Mouse (Mus musculus): ENCODE data around the gene Fbxw7.

The Fbxw7 gene

DNA sequence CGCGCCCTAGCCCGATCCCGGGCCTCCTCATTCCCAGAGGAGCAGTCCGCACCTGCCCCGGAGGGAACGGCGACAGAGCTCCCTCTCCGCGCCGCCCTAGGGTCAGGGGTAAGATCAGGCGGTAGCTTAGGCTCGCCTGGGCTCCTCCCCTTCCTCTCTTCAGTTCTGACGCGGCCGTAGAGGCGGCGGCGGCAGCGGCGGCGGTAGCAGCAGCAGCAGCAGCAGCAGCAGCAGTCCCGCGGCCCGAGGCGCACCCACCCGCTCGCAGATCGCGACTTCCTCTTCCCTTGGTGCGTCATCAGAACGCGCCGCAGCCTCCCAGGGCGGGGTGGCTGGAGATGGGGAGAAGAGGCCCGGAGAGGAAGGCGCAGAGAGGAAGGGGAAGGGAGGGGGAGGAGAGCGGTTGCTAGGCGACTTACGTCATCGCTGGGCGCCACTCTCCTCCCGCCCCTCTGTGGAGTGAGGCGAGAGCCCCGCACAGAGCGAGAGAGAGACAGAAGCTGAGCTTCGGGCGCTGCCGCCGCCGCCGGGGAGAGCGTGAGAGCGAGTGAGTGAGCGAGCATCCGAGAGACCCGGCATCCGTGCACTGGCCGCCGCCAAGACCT, 809 bp upstream of the Fbxw7 start:
- peak; percentile 69; the same call in 1 of the 2 replicates for TF ChIP-seq GATA4 (IDR thresholded peaks at IDR 0.05; ENCODE audit: insufficient replicate concordance, low read length)

DNA sequence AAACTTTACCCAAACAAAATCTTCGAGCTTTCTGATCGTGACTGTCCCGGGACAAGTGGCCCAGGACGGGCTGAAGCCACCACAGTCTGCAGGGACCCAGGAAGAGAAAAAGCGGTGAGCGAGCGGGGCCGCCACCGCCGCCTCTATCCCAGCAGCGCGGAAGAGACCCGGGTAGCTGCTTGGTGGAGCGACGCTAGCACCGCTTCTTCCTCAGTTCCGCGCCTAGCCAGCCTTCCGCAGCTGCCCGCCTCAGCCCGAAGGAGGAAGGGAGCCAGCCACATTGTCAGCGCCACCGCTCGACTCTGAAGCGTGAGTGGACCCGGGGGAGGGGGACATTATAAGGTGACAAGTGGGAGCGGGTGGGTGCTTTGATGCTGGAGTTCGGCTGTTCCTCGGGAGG, 393 bp downstream of the Fbxw7 start:
- no peak for TF ChIP-seq GATA4 (IDR thresholded peaks at IDR 0.05; ENCODE audit: insufficient replicate concordance, low read length)

DNA sequence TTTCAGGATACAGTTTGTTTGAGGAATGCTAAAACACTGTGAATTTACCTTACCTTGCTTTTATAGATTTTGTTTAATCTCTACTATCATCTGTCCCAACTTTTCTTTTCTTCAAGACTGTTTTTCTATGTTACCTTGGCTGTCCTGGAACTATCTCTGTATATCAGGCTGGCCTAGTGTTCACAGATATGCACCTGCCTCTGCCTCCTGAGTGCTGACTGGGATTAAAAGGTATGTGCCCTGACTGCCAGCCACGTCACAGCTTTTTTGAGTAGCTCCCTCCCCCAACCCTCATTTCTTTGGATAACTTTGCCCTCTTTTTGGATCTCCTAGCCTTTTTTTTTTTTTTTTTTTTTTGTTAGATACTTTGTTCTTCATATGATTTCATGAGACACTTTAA, 1.9 kb downstream of the Fbxw7 start:
- TF ChIP-seq GATA4 (IDR thresholded peaks at IDR 0.05; ENCODE audit: insufficient replicate concordance, low read length), result no peak

DNA sequence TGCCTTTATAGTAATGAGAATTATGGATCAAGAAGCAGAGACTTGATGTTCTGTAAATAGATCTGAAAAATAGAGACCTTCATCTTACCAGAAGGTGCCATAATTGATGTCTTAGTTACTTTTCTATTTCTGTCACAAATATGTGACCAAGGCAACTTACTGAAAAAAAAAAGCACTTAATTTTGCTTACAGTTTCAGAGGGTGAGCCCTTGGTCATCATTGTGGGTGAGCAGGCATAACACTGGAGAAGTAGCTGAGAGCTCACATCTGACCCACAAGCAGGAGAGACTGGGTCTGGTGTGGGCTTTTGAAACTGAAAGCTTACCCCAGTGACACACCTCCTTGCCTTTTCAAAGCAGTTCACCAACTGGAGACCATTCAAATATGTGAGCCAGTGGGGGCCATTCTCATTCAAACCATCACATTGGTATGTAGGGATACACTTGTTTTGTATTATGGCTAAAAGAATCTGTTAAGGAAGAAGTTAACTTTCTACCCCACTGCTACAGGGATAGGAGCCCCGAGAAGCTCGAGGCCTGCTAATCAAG, 5.7 kb downstream of the Fbxw7 start:
- no peak for TF ChIP-seq GATA4 (IDR thresholded peaks at IDR 0.05; ENCODE audit: insufficient replicate concordance, low read length)

DNA sequence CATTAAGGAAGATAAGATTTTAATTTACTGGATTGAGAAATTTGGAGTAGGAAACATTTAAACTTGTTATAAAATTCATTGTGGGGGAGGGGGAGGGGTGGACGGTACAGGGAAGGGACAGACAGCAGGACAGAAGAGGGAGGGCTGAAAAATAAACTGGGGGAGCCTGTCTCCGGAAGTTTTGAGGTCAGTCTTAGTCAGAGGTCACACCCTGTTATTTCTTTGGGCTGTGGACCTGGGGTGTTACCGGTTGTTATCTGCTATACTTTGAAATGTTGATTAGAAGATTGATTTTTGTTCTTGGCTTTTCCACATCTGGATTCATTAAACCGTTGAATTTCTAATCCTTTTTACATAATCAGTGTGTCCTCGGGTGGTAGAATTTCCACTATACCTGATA, 10.9 kb downstream of the Fbxw7 start:
- no peak for TF ChIP-seq GATA4 (IDR thresholded peaks at IDR 0.05; ENCODE audit: insufficient replicate concordance, low read length)

DNA sequence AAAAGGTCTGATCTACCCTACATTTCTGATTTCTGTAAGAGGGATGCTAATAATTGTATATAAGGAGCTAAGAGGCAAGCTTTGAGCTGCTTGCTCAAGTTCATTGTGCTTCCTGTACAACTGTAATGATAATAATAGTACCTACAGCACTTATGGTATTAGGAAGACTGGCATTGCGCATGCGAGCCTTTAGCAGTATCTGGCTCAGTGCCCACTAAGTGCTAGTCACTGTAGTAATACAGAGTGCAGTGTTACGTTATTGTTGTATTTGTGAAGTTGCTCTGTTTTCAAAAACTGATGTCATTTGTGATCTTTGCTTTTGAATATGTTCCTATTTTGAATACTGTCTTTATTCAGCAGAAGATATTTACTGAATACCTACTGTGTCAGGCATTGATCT, 11.3 kb downstream of the Fbxw7 start:
- no peak for TF ChIP-seq GATA4 (IDR thresholded peaks at IDR 0.05; ENCODE audit: insufficient replicate concordance, low read length)

DNA sequence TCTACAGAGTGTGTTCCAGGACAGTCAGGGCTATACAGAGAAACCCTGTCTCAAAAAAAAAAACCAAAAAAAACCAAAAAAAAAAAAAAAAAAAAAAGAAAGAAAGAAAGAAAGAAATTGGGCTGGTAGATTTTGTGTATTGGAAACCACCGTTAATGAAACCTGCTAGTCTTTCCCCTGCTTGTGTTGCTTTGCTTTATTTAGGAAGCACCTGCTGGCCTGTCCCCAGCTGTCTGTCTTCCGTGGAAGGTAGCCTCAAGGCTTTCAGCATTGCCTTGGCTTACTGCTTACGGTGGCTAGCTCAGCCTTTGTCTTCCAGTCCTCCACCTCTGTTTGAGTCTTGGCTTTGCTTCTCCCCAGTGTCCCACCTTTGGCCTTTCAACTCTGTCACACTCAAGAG, 11.9 kb downstream of the Fbxw7 start:
- TF ChIP-seq GATA4 (IDR thresholded peaks at IDR 0.05; ENCODE audit: insufficient replicate concordance, low read length), result no peak

DNA sequence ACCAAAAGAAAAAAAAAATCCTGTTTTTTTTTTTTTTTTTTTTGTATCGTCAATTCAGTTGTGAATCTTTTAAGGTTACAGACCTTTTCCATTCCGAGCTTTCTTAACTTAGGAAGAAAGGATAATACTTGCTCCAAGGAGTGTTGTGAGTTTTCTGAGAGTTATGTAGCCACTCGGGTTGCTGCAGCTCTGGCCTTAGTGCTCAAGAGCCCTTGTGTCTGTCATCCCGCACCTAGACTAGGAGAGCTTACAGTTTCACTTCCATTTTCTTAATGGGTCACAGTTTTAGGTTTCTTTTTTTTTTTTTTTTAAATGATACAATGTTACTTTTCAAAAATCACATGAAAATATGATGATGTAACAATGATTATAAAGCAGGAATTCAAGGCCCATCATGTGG, 12.5 kb downstream of the Fbxw7 start:
- no peak for TF ChIP-seq GATA4 (IDR thresholded peaks at IDR 0.05; ENCODE audit: insufficient replicate concordance, low read length)

DNA sequence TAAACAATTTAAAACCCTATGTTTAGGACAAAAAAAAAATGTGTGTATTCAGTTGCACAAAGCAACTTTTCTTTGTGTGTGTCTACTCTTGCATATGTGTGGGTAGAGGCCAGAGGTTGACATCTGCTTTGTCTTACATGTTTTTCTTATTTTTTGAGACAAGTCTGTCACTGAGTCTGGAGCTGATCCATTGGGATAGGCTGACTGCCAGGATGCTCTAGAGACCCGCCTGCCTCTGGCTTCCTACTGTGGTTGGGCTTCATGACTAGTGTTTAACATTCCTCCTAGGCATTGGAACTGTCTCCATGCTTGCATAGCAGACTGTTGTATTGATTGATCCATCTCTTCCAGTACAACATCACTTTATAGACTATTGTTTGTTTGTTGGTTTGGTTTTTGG, 14.3 kb downstream of the Fbxw7 start:
- TF ChIP-seq GATA4 (IDR thresholded peaks at IDR 0.05; ENCODE audit: insufficient replicate concordance, low read length), result no peak

DNA sequence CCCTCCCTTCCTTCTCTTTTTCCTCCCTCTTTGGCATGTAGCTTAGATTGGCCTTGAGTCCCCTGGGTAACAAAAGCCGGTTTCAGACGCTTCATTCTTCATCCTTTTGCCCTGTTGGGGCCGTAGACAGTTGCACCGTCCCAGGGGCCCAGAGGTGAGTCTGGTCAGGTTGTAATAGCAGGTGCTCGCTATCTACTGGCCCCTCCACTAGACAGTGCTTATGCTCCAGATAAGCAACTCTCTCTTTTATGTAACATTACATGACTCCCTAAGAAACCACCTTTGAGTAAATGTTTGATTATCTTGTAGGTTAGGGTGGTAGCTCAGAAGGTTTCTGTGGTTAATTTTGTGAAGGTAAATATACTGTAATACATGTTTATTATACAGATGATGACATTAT, 21.0 kb downstream of the Fbxw7 start:
- TF ChIP-seq GATA4 (IDR thresholded peaks at IDR 0.05; ENCODE audit: insufficient replicate concordance, low read length), result no peak

DNA sequence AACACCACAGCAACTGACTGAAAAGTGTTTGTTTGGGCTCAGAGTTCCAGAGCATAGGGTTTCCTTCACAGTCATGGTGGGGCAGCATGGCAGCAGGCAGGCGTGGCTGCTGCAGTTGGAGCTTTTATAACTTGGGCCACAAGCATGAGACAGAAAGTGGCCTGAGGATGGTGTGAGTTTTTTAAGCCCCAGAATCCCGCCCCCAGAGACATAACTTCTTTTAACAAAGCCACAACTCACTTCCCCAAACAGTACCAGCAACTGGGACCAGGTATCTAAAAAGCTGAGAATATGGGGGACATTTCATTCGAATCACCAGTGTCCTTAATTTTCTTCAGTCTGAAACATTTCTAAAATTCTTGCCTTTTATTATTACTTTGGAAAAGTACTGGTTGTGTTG, 22.9 kb downstream of the Fbxw7 start:
- no peak for TF ChIP-seq GATA4 (IDR thresholded peaks at IDR 0.05; ENCODE audit: insufficient replicate concordance, low read length)

DNA sequence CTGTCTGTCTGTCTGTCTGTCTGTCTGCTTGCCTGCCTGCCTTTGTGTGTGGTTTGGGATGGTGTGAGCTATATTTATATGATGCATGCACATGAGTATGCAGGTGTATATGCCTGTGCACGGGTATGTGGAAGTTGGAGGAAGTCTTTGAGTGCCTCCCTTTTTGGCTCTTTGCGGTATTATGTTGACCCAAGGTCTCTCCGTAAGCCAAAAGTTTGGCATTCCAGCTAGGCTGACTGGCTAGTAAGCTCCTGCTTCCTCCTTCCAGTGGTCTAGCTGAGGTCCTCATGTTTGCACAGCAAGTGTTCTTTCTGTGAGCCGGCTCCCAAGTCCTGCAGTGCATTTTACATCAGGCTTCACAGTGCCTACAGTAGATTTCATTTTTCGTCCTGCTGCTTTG, 24.4 kb downstream of the Fbxw7 start:
- TF ChIP-seq GATA4 (IDR thresholded peaks at IDR 0.05; ENCODE audit: insufficient replicate concordance, low read length), result no peak

DNA sequence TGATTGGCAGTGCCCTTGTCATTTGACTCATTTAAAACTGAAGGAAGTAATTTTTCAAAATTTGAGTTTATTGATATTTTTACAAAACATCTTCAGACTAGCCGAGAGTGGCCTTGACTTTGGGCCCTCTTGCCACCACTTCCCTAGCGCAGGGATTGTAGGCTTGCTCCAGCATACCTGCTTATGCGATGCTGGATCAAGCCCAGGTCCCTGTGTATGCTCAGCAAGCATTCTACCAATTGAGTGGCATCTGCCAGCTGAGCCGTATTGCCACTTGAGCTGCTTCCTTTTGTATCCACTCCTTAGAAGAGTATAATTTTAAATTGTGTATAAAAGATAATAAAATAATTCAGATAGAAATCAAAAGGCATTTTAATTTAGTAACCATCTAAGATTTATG, 26.2 kb downstream of the Fbxw7 start:
- TF ChIP-seq GATA4 (IDR thresholded peaks at IDR 0.05; ENCODE audit: insufficient replicate concordance, low read length), result no peak

DNA sequence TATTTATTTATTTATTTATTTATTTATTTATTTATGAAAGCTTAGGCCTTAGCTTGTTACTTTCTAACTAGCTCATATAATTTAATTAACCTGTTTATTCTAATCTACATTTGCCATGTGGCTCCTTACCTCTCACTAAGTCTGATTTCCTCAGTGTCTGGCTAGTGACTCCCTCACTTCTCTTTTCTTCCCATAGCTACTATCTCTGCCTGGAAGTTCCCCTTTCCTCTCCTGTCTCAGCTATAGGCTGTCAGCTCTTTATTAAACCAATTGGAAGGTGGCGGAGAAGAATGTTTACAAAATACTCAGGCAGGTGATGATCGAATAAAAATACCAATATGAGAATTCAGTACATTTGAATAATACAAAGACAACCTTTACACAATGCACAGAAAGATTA, 27.7 kb downstream of the Fbxw7 start:
- no peak for TF ChIP-seq GATA4 (IDR thresholded peaks at IDR 0.05; ENCODE audit: insufficient replicate concordance, low read length)

DNA sequence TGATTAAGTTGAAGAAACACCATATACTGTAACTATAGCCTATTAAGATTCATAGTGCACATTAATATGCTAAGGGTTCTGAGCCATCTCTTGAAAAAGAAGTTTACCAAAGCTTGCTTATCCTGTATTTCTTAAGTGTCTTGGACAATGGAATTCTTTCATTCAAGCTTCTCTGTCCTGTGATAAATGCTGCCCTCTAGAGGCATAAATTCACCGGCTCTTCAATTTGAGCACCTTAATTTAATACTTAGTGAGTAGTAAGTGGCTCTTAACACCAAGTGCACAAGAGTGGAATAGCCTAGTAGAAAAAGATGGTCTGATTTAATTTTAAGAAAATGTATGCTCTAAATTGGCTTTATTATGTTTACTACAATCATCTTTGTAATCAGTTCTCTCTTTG, 28.5 kb downstream of the Fbxw7 start:
- TF ChIP-seq GATA4 (IDR thresholded peaks at IDR 0.05; ENCODE audit: insufficient replicate concordance, low read length), result no peak

DNA sequence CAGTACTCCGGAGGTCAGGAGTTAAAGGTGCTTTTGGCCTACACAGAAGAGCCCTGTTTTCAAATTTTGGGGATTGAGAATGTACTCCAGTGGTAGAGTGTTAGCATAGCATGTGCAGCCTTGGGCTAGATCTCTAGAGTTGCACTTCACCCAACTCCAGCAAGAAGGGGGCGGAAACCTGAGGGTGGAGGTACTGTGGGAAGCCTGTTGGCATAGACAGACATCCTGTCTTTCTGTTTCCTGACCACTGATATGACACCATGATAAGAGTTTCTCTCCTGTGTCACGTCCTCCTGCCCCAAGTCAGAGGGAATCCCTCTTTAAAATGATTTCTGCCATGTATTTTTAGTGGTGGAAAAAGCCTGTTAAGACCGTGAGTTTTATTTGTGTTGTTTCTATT, 33.7 kb downstream of the Fbxw7 start:
- no peak for TF ChIP-seq GATA4 (IDR thresholded peaks at IDR 0.05; ENCODE audit: insufficient replicate concordance, low read length)

DNA sequence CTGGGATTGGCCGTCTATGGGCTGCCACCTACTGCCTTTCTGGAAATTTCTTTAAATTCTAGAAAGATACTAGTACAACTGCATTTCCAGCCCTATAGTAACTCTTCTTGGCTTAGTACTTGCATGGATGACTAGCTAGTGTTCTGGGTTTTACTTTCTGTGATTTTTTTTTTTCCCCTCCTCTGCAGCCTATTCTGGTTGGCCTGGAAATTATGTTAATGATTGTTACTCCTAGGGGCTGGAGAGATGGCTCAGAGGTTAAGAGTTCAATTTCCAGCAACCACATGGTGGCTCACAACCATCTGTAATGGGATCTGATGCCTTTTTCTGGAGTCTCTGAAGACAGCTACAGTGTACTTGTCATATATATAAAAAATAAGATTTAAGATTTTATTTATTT, 35.4 kb downstream of the Fbxw7 start:
- no peak for TF ChIP-seq GATA4 (IDR thresholded peaks at IDR 0.05; ENCODE audit: insufficient replicate concordance, low read length)

All from liver, adult (tissue).